Mouse (Mus musculus) ES-E14 (cell line): ENCODE measurements at regions not wholly inside any gene's neighbourhood (a gene's known extent, or its start where the extent isn't known, plus 50 kb on each side); places are given as distances from the start of the nearest gene placed in this dataset.

ENCODE experiments used
- DNase-seq: peaks from one replicate; pipeline ENCODE4 v3.0.0-alpha.2; 2013; ENCODE audit warnings: low read depth, low spot score
- H3K27ac ChIP-seq: 2 replicates; pipeline ENCODE4 v1.5.1; 2012; ENCODE audit warnings: low read depth, mild to moderate bottlenecking, low read length, moderate library complexity, mixed read lengths; ENCODE audit not compliant: poor library complexity, insufficient read depth, severe bottlenecking
- H3K36me3 ChIP-seq: 2 replicates; pipeline ENCODE4 v1.6.1; 2012; ENCODE audit warnings: mild to moderate bottlenecking, low read length, moderate library complexity, mixed read lengths; ENCODE audit not compliant: control insufficient read depth, poor library complexity, insufficient read depth, severe bottlenecking
- H3K4me1 ChIP-seq, 2 experiments: fragments of 150-350 bp in 1 of 2; sonication (generic) in 1 of 2; 2 replicates each; pipeline ENCODE4 v1.6.1; 2012; ENCODE audit warnings: low read length in 2 of 2, mild to moderate bottlenecking in 1 of 2, mixed read lengths in 1 of 2; ENCODE audit not compliant: control insufficient read depth in 2 of 2, insufficient read depth in 2 of 2, poor library complexity in 1 of 2
- H3K4me3 ChIP-seq, 2 experiments: fragments of 150-350 bp in 1 of 2; sonication (generic) in 1 of 2; 2 replicates each; pipeline ENCODE4 v1.5.1; 2012; ENCODE audit warnings: low read length in 2 of 2, low read depth in 1 of 2, mild to moderate bottlenecking in 1 of 2, mixed read lengths in 1 of 2; ENCODE audit not compliant: insufficient read depth in 1 of 2, poor library complexity in 1 of 2, severe bottlenecking in 1 of 2
- H3K9ac ChIP-seq: 2 replicates; pipeline ENCODE4 v1.6.1; 2012; ENCODE audit warnings: low read depth, mild to moderate bottlenecking, low read length, mixed read lengths; ENCODE audit not compliant: poor library complexity, insufficient read depth, severe bottlenecking
- H3K9me3 ChIP-seq: fragments of 150-350 bp; sonication (generic); 2 replicates; pipeline ENCODE4 v1.6.1; 2012; ENCODE audit warnings: low read depth, mild to moderate bottlenecking, low read length; ENCODE audit not compliant: control insufficient read depth, insufficient read depth
- CHD2 ChIP-seq: IDR thresholded peaks from 2 replicates; pipeline ENCODE4 v1.6.1; 2014; ENCODE audit warnings: mild to moderate bottlenecking, low read depth, low read length, inconsistent platforms
- HCFC1 ChIP-seq: IDR thresholded peaks from 2 replicates; pipeline ENCODE4 v1.6.1; 2012; ENCODE audit warnings: low read length, inconsistent platforms, borderline replicate concordance; ENCODE audit not compliant: insufficient read depth
- MAFK ChIP-seq: IDR thresholded peaks from 2 replicates; pipeline ENCODE4 v1.6.1; 2014; ENCODE audit warnings: mild to moderate bottlenecking, low read depth, low read length, inconsistent platforms; ENCODE audit not compliant: insufficient read depth
- ZC3H11A ChIP-seq: IDR thresholded peaks from 2 replicates; pipeline ENCODE4 v1.6.1; 2012; ENCODE audit warnings: low read depth, mild to moderate bottlenecking, inconsistent platforms, low read length, borderline replicate concordance
- ZNF384 ChIP-seq: IDR thresholded peaks from 2 replicates; pipeline ENCODE4 v1.6.1; 2012; ENCODE audit warnings: low read depth, low read length, inconsistent platforms
- in situ Hi-C, 2 experiments: fragments of 600-800 bp; cut with MboI; formaldehyde crosslinking; loops; one replicate each; pipeline ENCODE4 v1.15.1; 2025; ENCODE audit warnings: low sequenced_read_pairs in 2 of 2, inconsistent platforms in 1 of 2; ENCODE audit not compliant: unreplicated experiment in 2 of 2

GRCm38 (mm10) chr10:100927086-100927485 lies 336.8 kb downstream of the 1700017N19Rik start:
- in situ Hi-C loops, result no loop called here
- no peak overlapping the region for H3K4me3 ChIP-seq

GRCm38 (mm10) chr10:100931739-100932138 lies 341.5 kb downstream of the 1700017N19Rik start:
- no peak overlapping the region for H3K9ac ChIP-seq
- in situ Hi-C loops, result no loop called here
- no peaks in the 10 kb centered on the region for H3K4me1 ChIP-seq
- no peak for TF ChIP-seq ZNF384
- TF ChIP-seq CHD2, result no peak
- no peak for TF ChIP-seq HCFC1
- no peak for TF ChIP-seq MAFK
- no peak overlapping the region for H3K27ac ChIP-seq
- no peak for DNase-seq
- H3K4me3 ChIP-seq, result no peak overlapping the region
- no peaks in the 10 kb centered on the region for H3K36me3 ChIP-seq
- H3K9me3 ChIP-seq, result no peaks in the 10 kb centered on the region

More at GRCm38 (mm10) chr10:100927086-100927485, 336.8 kb downstream of the 1700017N19Rik start:
- Histone ChIP-seq H3K4me1 (no peaks in the 10 kb centered on the region), H3K27ac (no peak overlapping the region), H3K9ac (no peak overlapping the region), H3K36me3 (no peaks in the 10 kb centered on the region), H3K9me3 (no peaks in the 10 kb centered on the region)
- no peak for DNase-seq
- TF ChIP-seq ZNF384 (no peak), ZC3H11A (no peak), MAFK (no peak)

GRCm38 (mm10) chr10:100958371-100958770 lies 368.1 kb downstream of the 1700017N19Rik start:
- in situ Hi-C loops, result no loop called here
- no peak overlapping the region for H3K9ac ChIP-seq
- no peaks in the 10 kb centered on the region for H3K9me3 ChIP-seq
- no peak for DNase-seq
- H3K4me3 ChIP-seq, result no peak overlapping the region
- no peaks in the 10 kb centered on the region for H3K4me1 ChIP-seq
- no peak overlapping the region for H3K27ac ChIP-seq
- H3K36me3 ChIP-seq, result no peaks in the 10 kb centered on the region
- TF ChIP-seq ZNF384, result no peak
- no peak for TF ChIP-seq CHD2
- TF ChIP-seq ZC3H11A, result no peak
- no peak for TF ChIP-seq HCFC1
- TF ChIP-seq MAFK, result no peak

GRCm38 (mm10) chr10:101003469-101003868 lies 413.2 kb downstream of the 1700017N19Rik start:
- Histone ChIP-seq H3K4me3 (no peak overlapping the region), H3K36me3 (no peaks in the 10 kb centered on the region), H3K27ac (no peak overlapping the region), H3K9me3 (no peaks in the 10 kb centered on the region), H3K4me1 (no peaks in the 10 kb centered on the region), H3K9ac (no peak overlapping the region)
- DNase-seq, result no peak
- no peak for TF ChIP-seq HCFC1
- no peak for TF ChIP-seq CHD2
- no peak for TF ChIP-seq ZNF384
- no peak for TF ChIP-seq ZC3H11A
- no peak for TF ChIP-seq MAFK
- in situ Hi-C loops, result no loop called here

- no peak for TF ChIP-seq ZC3H11A
- TF ChIP-seq HCFC1, result no peak
- no peak for TF ChIP-seq CHD2
- in situ Hi-C loops, result no loop called here
Observed at GRCm38 (mm10) chr10:101004687-101005086, 414.4 kb downstream of the 1700017N19Rik start.

More at GRCm38 (mm10) chr10:101004687-101005086, 414.4 kb downstream of the 1700017N19Rik start:
- Histone ChIP-seq H3K4me3 (no peak overlapping the region), H3K36me3 (no peaks in the 10 kb centered on the region), H3K9me3 (no peaks in the 10 kb centered on the region), H3K9ac (no peak overlapping the region), H3K4me1 (no peaks in the 10 kb centered on the region), H3K27ac (no peak overlapping the region)
- no peak for DNase-seq
